Mouse (Mus musculus) heart, postnatal 14 days (tissue): ENCODE results near the gene Spem1. TPM values are rescaled to one million over a fixed set of nuclear protein-coding genes. Genes with fewer than 3 reads are reported as not detected.

Experiments used
- DNase-seq, 2 experiments: peaks; one replicate each; pipeline ENCODE4 v3.0.0; 2021 to 2022
- intact Hi-C: fragments of 180-260 bp; cut with DNase I; formaldehyde crosslinking; loops from one replicate; pipeline ENCODE4 v1.15.1; 2025
- total RNA-seq, 2 experiments: library from RNA; stranded (reverse); gene quantifications; 2 replicates each; pipeline ENCODE4 v1.2.3; 2021

The Spem1 gene
- total RNA-seq, 2 experiments from 2014 or later, result not detected

DNA sequence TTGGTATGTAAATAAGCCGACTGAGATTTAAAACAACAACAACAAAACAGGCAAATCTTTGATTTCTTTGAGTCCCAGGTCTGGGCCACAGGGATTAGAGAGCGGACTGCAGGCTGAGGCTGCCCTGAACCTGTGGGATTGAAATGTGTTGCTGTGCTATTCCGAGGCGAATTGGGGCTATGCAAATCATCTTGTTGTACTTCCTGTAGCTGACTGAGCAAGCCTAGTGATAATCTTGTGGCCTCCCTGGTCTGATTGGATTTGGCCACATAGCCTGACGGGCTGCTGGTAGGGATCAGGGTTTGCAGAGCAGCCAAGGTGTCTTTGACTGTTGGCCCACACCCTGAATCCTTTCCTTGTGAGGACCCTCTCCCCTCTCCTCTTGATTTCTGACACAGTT lies 47.0 kb downstream of the Spem1 start:
- intact Hi-C loops, result no loop called here
- no peak for DNase-seq

Other genes with a start within 250 kb of the Spem1 start
- 1 to 10 TPM; 4.3 to 6.5 TPM for gene Wrap53, start 241.9 kb downstream of the Spem1 start, total RNA-seq
- gene Trp53, start 241.8 kb downstream of the Spem1 start, total RNA-seq, result 10 to 100 TPM; 22.1 to 27.3 TPM
- gene Atp1b2, start 216.2 kb downstream of the Spem1 start, total RNA-seq, result 10 to 100 TPM; 31.8 to 31.9 TPM
- not detected for gene Shbg, start 204.3 kb downstream of the Spem1 start, total RNA-seq
- gene Sat2, start 200.2 kb downstream of the Spem1 start, total RNA-seq, result 1 to 10 TPM; 1.6 to 2.5 TPM
- 10 to 100 TPM; 69.2 to 71.6 TPM for gene Fxr2, start 189.2 kb downstream of the Spem1 start, total RNA-seq
- gene Sox15, start 166.9 kb downstream of the Spem1 start, total RNA-seq, result not detected
- 10 to 100 TPM; 20.9 to 21.6 TPM for gene Mpdu1, start 159.5 kb downstream of the Spem1 start, total RNA-seq
- gene Cd68, start 156.0 kb downstream of the Spem1 start, total RNA-seq, result 1 to 10 TPM; 5.6 to 7.5 TPM
- 100 to 1,000 TPM; 236 to 287 TPM for gene Eif4a1, start 149.8 kb downstream of the Spem1 start, total RNA-seq
- 10 to 100 TPM; 39.7 to 42.1 TPM for gene Senp3, start 140.1 kb downstream of the Spem1 start, total RNA-seq
- gene Tnfsf13, start 136.4 kb downstream of the Spem1 start, total RNA-seq, result 1 to 10 TPM; 2.7 to 3.2 TPM
- 10 to 100 TPM; 14.8 to 20.2 TPM for gene Tnfsf12, start 126.3 kb downstream of the Spem1 start, total RNA-seq
- 1 to 10 TPM; 2.9 to 4.1 TPM for gene Tnfsfm13, start 126.1 kb downstream of the Spem1 start, total RNA-seq
- 10 to 100 TPM; 35.6 to 37.5 TPM for gene Polr2a, start 63.5 kb downstream of the Spem1 start, total RNA-seq
- gene Slc35g3, start 60.2 kb downstream of the Spem1 start, total RNA-seq, result under 1 TPM in 1 of 2 experiments, not detected in 1; 0.12 TPM
- 10 to 100 TPM; 36.5 to 43.3 TPM for gene Zbtb4, start 56.3 kb downstream of the Spem1 start, total RNA-seq
- gene Chrnb1, start 26.2 kb downstream of the Spem1 start, total RNA-seq, result 1 to 10 TPM; 5.4 to 6.0 TPM
- 1 to 10 TPM; 2.6 to 2.8 TPM for gene Fgf11, start 20.3 kb downstream of the Spem1 start, total RNA-seq
- under 1 TPM; 0.54 to 0.65 TPM for gene Tmem102, start 16.6 kb downstream of the Spem1 start, total RNA-seq
- gene Gm39566, start 6.9 kb downstream of the Spem1 start, total RNA-seq, result not detected
- not detected for gene Spem2, start 3.7 kb downstream of the Spem1 start, total RNA-seq
- gene Nlgn2, start 15.6 kb upstream of the Spem1 start, total RNA-seq, result 10 to 100 TPM in 1 of 2 experiments, 1 to 10 TPM in 1; 7.9 to 10.4 TPM
- gene Tmem256, start 16.3 kb upstream of the Spem1 start, total RNA-seq, result 100 to 1,000 TPM; 134 to 138 TPM
- gene Plscr3, start 24.2 kb upstream of the Spem1 start, total RNA-seq, result 10 to 100 TPM; 34.0 to 35.9 TPM
- gene Tnk1, start 36.5 kb upstream of the Spem1 start, total RNA-seq, result under 1 TPM in 1 of 2 experiments, not detected in 1; 0.24 TPM
- gene Tmem95, start 55.8 kb upstream of the Spem1 start, total RNA-seq, result not detected
- 1 to 10 TPM; 3.1 to 3.8 TPM for gene Kctd11, start 59.2 kb upstream of the Spem1 start, total RNA-seq
- 1 to 10 TPM; 2.3 to 6.8 TPM for gene Acap1, start 73.4 kb upstream of the Spem1 start, total RNA-seq
- 1 to 10 TPM in 1 of 2 experiments, under 1 TPM in 1; 0.95 to 1.1 TPM for gene 2810408A11Rik, start 78.8 kb upstream of the Spem1 start, total RNA-seq
- 10 to 100 TPM; 43.5 to 45.8 TPM for gene Neurl4, start 78.9 kb upstream of the Spem1 start, total RNA-seq
- gene Gps2, start 91.7 kb upstream of the Spem1 start, total RNA-seq, result 10 to 100 TPM; 28.8 to 30.6 TPM
- 100 to 1,000 TPM; 434 to 455 TPM for gene Eif5a, start 99.8 kb upstream of the Spem1 start, total RNA-seq
- 10 to 100 TPM; 14.4 to 21.8 TPM for gene Ybx2, start 113.6 kb upstream of the Spem1 start, total RNA-seq
- gene Slc2a4, start 126.0 kb upstream of the Spem1 start, total RNA-seq, result 100 to 1,000 TPM; 206 to 234 TPM
- under 1 TPM in 1 of 2 experiments, not detected in 1; 0.48 TPM for gene Cldn7, start 142.6 kb upstream of the Spem1 start, total RNA-seq
- gene Ctdnep1, start 159.0 kb upstream of the Spem1 start, total RNA-seq, result 100 to 1,000 TPM; 143 to 147 TPM
- gene Elp5, start 160.3 kb upstream of the Spem1 start, total RNA-seq, result 10 to 100 TPM; 52.4 to 59.0 TPM
- 100 to 1,000 TPM; 249 to 257 TPM for gene Gabarap, start 169.0 kb upstream of the Spem1 start, total RNA-seq
- 10 to 100 TPM; 27.4 to 31.5 TPM for gene Phf23, start 173.6 kb upstream of the Spem1 start, total RNA-seq
- gene Dvl2, start 178.4 kb upstream of the Spem1 start, total RNA-seq, result 1 to 10 TPM; 7.2 to 9.2 TPM
- 1,000 to 10,000 TPM; 1,350 to 1,353 TPM for gene Acadvl, start 193.2 kb upstream of the Spem1 start, total RNA-seq
- 10 to 100 TPM; 10.4 to 11.2 TPM for gene Dlg4, start 194.8 kb upstream of the Spem1 start, total RNA-seq
- not detected for gene Asgr1, start 231.9 kb upstream of the Spem1 start, total RNA-seq